Comparison of ENCODE assay signal across 17 mouse cellular contexts in genomic region chr8:117479996-117480395, GRCm38 (mm10).
"Had no signal": no experiment of that assay in that cellular context is flagged by ENCODE, and none has a peak within 500 bp of the region (broad histone marks: within the 10 kb centered on the region; RNA-seq: fewer than 3 reads in every experiment).

No protein-coding gene starts in this region.

- H3K9me3 ChIP-seq: liver, embryonic 13.5 days; neural tube, embryonic 12.5 days; neural tube, embryonic 15.5 days; stomach, embryonic 15.5 days had no signal

- H3K27me3 ChIP-seq: liver, embryonic 13.5 days; neural tube, embryonic 12.5 days; neural tube, embryonic 15.5 days; stomach, embryonic 15.5 days had no signal

- ATAC-seq: lung, postnatal 0 days had no signal

- H3K4me2 ChIP-seq: liver, embryonic 13.5 days; lung, embryonic 14.5 days; midbrain, embryonic 11.5 days; neural tube, embryonic 12.5 days; neural tube, embryonic 15.5 days; stomach, embryonic 15.5 days had no signal

- DNase-seq: kidney, adult 18-20 months; kidney, adult 9 months; kidney, postnatal 14 days; kidney, postnatal 4 days; liver, embryonic 13.5 days; lung, embryonic 14.5 days; midbrain, embryonic 14.5 days; right cerebral cortex, adult 18-20 months; right cerebral cortex, postnatal 14 days; right cerebral cortex, postnatal 4 days; thymus, postnatal 25 days had no signal

- H3K36me3 ChIP-seq: liver, embryonic 13.5 days; neural tube, embryonic 12.5 days; neural tube, embryonic 15.5 days; stomach, embryonic 15.5 days had no signal

- H3K27ac ChIP-seq: liver, embryonic 13.5 days; macrophage; neural tube, embryonic 12.5 days; neural tube, embryonic 15.5 days; stomach, embryonic 15.5 days had no signal

- H3K4me3 ChIP-seq: liver, embryonic 13.5 days; neural tube, embryonic 12.5 days; neural tube, embryonic 15.5 days; stomach, embryonic 15.5 days had no signal

- H3K9ac ChIP-seq: liver, embryonic 13.5 days; lung, embryonic 14.5 days; neural tube, embryonic 12.5 days; neural tube, embryonic 15.5 days; stomach, embryonic 15.5 days had no signal

- H3K4me1 ChIP-seq: neural tube, embryonic 12.5 days; neural tube, embryonic 15.5 days; stomach, embryonic 15.5 days had no signal
